Mouse (Mus musculus): ENCODE measurements at regions not wholly inside any gene's neighbourhood (a gene's known extent, or its start where the extent isn't known, plus 50 kb on each side); places are given as distances from the start of the nearest gene placed in this dataset.

DNA sequence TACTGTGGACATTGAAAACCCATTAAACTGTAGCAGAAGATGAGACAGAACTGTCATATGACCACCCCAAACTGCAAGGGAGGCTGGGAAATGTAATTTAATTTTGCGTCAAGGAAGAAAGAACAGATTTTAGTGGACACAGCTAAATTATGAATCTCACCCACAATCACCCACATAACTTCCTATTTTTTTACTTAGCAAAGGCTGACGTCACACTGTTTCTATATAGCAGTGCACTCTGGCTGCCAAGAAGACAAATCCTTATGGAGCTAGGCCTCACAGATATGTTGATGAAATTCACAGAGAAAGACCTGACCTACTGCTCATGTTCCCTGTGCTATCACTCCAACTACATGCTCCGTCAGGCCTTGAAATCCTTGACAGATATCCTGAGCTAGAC lies 118.5 kb upstream of the Lmo4 start:
- ATAC-seq, result no peak

GRCm38 (mm10) chr3:144319468-144320205 lies 114.6 kb upstream of the Lmo4 start:
- ATAC-seq, result no peak

DNA sequence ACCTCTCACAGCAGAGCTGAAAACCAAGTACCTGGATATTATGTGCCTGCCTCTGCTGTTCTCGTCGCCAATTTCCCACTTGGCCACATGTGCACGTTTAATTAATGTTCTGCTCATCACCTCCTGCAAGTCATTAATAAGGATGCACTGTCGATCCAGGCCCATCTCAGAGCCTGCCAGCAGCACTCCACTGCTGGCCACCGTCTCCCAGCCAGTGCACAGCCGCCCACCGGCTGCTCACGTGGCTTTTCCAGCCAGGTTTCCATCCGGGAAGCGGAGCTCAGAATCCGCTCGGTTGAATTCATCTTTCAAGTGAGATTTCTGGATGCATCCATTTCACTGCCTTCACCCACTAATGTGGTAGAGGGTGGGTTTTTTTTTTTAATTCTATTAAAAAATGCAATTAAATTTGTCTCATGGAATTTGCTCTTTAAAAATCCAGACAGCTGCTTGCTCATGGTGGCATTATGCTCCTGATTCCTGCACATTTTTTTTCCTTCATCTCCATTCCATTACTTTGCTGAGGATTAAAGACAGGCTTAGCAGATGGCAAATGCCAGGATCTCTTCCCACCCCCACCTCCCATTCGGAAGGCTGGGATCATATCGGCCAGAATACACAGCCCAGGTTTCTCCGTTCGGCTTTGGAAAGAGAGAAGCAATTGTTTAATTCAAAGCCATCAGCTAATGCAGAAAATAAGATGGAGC lies 113.9 kb upstream of the Lmo4 start:
- ATAC-seq, result no peak

DNA sequence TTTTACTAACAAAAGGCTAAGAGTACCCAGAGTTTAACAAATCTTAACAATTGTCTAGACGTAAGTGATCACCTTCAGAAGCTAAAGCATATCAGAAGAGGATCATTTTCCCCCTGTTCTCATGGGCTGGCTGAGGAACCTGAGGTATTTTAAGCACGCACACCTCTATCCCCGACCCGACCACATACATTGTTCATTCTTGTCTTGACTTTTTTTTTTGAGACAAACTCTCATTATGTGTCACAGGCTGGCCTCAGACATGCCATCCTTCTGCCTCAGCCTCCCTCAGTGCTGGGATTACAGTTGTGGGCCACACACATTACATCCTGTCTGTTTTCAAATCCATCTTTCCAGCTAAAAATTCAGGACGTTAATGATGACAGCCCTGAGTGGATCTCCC lies 105.7 kb upstream of the Lmo4 start:
- ATAC-seq, result no peak

- no peak for ATAC-seq
Measured at GRCm38 (mm10) chr3:144308616-144309015, 103.6 kb upstream of the Lmo4 start.

DNA sequence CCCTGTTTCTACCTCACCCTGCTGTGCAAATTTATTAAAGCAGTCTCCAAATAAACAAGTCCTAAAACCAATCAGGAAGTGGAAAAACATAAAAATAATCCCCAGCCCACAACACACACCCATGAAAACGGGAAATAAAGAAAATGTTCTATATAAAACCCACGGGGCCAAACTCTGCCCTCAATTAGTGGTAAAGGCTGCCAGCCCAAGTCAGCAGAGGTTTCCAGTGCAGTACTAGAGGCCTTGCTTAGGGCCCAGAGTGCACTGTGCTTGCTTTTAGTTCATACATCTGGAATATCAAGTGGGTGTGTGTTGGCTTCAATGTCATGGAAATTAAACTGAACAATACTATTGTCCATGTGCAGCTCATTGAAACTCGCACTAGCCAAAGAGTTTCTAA lies 102.5 kb upstream of the Lmo4 start:
- no peak for ATAC-seq

DNA sequence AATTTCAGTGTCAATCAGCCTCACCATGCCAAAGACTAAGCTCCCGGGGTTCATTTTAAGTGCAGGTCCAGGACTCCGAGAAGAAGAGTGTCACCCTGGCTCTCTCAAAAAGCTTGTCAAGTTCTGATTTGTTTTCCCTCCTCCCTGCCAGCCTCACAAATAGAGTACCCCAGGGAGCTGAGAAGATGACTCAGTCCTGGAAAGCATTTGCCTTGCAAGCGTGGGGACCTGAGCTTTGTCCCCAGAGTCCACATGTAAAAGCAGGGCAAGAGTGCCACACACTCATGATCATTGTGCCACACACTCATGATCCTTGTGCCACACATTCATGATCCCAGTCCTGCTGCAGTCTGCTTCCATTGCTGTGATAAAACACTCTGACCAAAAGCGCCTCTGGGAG lies 100.4 kb upstream of the Lmo4 start:
- no peak for ATAC-seq

GRCm38 (mm10) chr3:144304924-144305323 lies 99.9 kb upstream of the Lmo4 start:
- ATAC-seq, result no peak

DNA sequence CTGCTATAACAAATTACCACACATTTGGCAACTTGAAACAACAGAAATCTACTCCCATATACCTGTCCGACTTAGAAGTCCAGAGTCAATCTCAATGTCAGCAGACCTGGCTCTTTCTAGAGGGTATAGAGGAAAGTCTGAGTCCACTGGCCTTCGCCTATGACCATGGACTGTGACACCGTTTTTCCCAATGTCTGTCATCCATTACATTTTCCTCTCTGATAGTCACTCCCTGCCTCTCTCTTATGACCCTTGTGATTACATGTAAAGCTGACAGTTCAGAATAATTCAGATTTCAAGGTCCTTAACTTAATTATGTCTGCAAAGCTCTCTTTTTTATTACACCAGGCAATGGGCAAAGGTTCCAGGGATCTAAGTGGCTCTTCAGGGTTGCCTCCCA lies 97.6 kb upstream of the Lmo4 start:
- ATAC-seq, result no peak

GRCm38 (mm10) chr3:144301068-144301467 lies 96.0 kb upstream of the Lmo4 start:
- no peak for ATAC-seq

DNA sequence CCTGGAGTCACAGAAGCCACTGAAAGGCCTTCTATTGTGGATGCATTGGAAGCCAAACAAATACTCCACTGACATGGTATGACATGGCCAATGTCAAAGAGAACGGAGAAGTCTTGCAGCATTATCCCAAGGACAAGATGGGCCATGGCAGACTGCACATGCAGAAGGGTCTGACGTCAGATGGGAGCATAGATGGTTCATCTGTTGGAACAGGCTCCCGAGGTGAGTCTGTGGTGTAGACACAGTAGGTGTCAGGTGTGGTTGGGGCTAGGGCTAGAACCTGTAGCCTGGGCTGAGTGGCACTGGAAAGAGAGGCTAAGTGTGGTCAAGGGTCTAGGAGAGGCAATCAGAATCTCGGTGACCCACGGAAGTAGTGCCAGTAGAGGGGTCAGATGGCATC lies 94.2 kb upstream of the Lmo4 start:
- ATAC-seq, result no peak

DNA sequence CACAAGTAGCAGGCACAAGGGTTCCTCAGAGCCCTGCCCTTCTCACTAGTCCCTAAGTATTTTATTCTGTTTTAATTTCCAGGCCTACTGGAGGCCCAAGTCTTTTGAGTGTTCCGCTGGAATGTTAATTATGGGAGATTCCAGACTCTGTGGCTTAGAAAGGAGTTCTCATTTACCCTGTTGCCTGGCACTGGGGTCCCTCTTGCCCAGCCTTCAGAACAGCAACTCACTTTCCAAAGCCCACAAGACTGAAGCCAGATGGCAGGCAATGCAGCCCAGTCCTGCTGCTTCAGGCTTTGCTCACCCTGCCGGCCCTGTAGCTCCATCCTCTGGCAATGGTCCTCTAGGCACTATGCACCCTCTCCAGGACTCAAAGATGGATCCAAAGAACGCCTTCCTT lies 84.5 kb upstream of the Lmo4 start:
- no peak for ATAC-seq

DNA sequence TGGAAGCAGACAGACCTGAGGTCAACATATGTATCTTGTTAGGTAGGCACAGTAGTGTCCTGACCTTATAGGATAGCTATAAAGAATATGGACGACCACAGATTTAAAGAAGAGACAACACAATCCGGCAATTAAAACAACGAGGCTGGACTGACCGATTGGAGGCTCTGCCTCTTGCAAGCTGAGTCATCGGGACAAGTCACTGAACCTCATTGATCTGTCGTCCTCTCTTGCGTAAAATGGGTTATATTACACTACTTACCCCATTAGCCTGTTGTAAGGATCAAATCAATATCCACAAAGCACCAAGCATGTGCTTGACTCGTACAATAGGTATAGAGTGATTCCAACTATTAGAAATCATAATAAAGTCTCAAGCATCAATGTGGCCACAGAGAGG lies 81.1 kb upstream of the Lmo4 start:
- ATAC-seq, result no peak

- ATAC-seq, result no peak
Measured at GRCm38 (mm10) chr3:144284326-144284725, 79.3 kb upstream of the Lmo4 start.

DNA sequence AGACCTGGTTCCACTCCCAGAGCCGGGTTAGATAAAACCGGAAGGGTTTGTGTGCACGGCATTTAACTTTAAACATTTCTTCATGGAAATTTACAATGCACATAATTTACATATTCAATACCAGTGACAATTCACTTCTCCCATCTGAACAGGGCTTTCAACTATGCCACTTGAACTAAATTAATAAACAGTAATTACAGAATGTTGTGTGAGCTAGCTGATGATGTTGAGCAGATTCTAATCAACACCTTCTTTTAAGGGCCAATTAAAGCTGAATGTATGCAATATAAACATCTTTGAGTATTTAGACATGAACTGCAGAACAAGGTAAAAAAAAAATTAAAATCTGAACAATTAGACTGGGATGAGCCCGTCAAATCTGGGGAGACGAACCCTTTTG lies 68.1 kb upstream of the Lmo4 start:
- ATAC-seq, result no peak

- ATAC-seq, result no peak
Measured at GRCm38 (mm10) chr3:144270206-144270605, 65.2 kb upstream of the Lmo4 start.

GRCm38 (mm10) chr3:144264554-144264953 lies 59.5 kb upstream of the Lmo4 start:
- no peak for ATAC-seq

DNA sequence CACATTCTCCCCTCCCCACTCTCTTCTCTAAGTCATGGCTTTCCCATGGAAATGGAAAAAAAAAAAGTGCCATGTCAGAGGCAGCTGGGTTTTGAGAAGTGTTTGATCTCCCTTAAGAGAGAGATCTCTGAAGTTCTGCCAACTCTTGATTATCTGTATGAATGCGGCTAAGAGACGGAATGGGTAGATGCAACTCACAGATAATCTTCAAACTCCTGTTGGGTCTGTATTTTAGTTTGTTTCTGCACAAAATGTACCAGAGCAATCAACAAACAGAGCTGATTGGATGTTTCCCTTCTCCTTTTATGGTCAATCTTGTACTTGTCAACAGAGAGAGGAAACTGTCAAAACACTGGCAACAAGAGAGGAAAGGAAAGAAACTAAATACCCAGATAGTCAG lies 55.9 kb upstream of the Lmo4 start:
- ATAC-seq, result peak; percentile 53

DNA sequence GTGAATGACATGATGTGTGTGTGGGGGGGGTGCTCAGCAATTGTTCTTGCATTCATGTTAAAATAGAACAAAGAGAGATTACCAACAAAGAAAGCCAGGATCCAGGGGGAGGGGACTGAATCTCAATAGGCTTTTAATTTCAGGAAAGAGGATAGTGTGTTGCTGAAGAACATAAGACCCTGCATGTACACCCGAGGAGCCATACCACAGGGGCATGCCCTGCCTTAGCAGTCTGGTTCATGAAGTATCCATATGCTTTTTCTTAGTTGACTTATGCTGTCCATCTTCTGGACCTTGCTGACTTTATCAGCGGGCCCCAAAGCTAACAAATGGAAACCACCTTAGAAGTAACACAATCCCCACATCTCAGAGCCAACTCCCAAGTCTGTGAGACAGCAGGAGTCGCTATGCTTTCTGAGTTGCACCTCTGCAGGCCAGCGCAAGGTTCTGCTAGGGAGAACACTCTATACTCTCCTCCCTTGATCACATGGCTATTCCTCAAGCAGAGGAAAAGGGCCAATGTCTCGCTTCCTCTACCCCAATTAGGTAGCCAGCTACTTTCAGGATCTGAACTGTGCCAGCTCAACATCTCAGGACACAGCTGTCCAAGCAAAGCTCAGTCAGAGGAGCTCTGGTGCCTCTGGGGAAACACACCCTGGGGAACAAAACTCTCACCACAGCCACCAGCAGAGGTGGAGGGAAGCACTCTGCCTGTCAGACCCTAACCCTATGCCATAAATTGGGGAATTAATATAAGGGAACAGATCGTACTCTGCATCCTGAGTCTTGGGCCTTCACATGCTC lies 52.9 kb upstream of the Lmo4 start:
- ATAC-seq, result no peak

DNA sequence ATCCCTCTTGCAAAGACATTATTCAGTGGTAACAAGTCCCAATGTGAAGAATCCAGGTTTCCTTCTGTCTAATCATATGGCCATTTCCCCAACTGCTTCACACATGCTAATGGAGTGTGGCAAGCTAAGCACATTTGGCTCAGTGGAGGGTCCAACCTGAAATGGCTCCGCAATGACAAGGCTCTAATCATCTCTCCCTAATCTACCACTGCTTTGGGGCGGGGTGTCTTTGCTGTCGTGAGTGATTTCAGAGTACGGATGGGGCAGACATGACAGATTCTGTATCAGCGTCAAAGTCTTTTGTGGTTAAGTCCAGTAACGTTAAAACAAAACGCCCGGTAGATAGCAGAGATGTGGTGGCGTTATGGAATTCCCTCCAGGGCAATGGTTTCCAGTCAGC lies 52.2 kb upstream of the Lmo4 start:
- no peak for ATAC-seq

DNA sequence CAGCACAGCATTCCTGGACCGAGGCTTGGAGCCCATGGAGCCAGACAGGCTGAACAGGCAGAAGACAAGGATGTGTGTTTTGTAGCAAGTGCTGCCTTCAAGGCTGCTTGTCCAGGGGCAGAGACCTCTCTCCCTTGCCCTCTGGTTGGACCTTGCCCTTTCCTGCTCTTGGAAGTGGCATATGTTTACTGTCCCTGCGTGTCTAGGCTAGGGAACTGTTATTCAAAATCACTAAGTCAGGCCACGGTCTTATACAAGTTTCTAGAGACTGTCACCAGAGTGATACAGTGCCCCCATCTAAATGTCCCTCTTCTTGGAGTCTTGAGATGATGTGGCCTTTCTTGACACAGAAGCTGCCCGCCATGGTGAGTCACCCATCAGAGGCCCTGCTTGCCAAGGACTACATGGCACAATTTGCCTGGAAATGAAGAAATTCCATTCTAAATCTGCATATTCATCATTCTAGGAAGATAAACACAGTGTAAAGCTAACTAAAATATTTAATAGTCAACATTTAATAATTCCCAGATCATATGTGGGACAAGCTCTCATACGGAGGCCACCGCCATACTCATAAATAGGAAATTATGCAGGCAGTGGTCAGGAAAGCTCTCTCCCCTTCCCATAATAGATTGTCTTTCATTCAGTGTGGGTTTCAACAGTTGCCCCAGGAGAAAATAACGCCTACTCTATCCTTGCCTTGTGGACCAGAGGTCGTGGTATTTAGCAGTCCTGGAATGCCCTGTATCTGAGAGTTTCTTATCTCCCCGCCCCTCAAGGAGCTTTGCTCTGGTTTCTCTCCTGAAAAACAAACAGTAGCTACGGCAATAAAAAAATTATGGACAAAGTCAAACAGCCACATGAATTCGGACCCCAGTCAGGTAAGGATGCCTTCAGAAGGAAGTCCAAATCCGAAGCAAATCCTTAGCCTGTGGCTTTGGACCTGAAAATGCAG lies 50.9 kb upstream of the Lmo4 start:
- no peak for ATAC-seq

All from CD4-positive, CD25-positive, alpha-beta regulatory T cell, adult 4 months (primary cell).